Mouse (Mus musculus) heart, postnatal 0 days (tissue): ENCODE results near the gene Lmf1.

Experiments used
- CTCF ChIP-seq: IDR thresholded peaks from 2 replicates; pipeline ENCODE4 v1.5.1; 2016; ENCODE audit warnings: antibody characterized with exemption, control low read depth, low read depth
- EP300 ChIP-seq: IDR thresholded peaks from 2 replicates; pipeline ENCODE4 v1.6.1; 2016; ENCODE audit warnings: antibody characterized with exemption, low read depth

DNA sequence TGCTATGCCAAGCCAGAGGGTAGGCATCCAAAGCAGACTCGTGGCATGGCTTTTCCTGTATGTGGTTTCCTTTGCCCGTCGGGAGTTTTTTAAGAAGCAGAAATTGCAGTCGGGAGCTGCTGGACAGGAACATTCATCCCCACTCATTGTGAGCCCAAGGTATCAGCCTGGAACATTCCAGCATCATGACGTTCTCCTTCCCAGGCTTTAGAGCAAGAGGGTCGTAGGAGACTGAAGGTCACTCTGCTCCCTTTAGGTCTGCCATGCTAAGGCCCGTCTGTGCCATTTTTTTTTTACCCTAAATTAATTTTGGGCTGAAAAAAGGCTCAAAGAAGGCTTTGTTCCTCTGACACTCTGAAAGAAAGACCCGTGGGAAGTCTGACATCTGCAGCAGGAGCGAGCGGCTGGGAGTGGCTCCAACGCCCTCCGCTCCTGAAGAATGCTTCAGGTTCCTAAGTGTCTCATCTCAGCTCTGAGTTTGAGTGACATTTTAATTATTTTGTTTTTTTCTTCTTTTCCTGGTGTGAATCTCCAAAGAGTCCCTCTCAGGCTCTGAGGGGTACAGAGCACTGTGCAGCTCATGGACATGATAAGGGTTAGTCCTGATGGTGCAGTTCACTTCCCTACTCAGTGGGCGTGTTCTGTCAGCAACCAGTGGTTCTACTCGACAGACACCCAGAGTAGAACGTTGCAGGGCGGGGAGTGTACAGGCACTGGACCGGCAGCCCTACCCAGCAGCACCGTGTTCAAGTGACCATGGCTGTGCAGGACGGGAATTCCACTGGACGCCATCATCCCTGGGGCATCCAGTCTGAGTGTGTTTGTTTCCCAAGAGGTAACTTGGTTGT lies 47.5 kb downstream of the Lmf1 start:
- TF ChIP-seq CTCF (no peak), EP300 (no peak)
